Mouse (Mus musculus): ENCODE results near the gene Chsy1.

GRCm38 (mm10) chr7:66195881-66196280, 86.6 kb downstream of the Chsy1 start:
- TF ChIP-seq POLR2A (IDR thresholded peaks at IDR 0.05; ENCODE audit: borderline replicate concordance, control insufficient read depth, low read depth, low read length), result no peak
- TF ChIP-seq CTCF (IDR thresholded peaks at IDR 0.05; ENCODE audit: control insufficient read depth, insufficient read depth, low read length), result no peak

All from bone marrow, adult 2 months (tissue).